Mouse (Mus musculus) spleen, adult 2 months (tissue): ENCODE measurements at regions not wholly inside any gene's neighbourhood (a gene's known extent, or its start where the extent isn't known, plus 50 kb on each side); places are given as distances from the start of the nearest gene placed in this dataset.

Experiments
- DNase-seq, 2 experiments: peaks; one replicate each; pipeline versions ENCODE4 v3.0.0 to v3.0.0-alpha.2; 2012 to 2021; ENCODE audit warnings: low spot score in 2 of 2, low read depth in 1 of 2
- H3K27ac ChIP-seq: fragments of 200-500 bp; 2 replicates; pipeline ENCODE4 v1.5.1; 2012; ENCODE audit warnings: low read length, inconsistent platforms; ENCODE audit not compliant: insufficient read depth
- H3K27me3 ChIP-seq: fragments of 200-500 bp; 2 replicates; pipeline ENCODE4 v1.6.1; 2012; ENCODE audit warnings: mild to moderate bottlenecking, moderate library complexity, low read length, inconsistent platforms; ENCODE audit not compliant: control insufficient read depth, insufficient read depth
- H3K36me3 ChIP-seq: fragments of 200-500 bp; 2 replicates; pipeline ENCODE4 v1.6.1; 2012; ENCODE audit warnings: mild to moderate bottlenecking, low read length, inconsistent platforms; ENCODE audit not compliant: control insufficient read depth, insufficient read depth
- H3K4me1 ChIP-seq: fragments of 200-500 bp; 2 replicates; pipeline ENCODE4 v1.6.1; 2011; ENCODE audit warnings: inconsistent platforms; ENCODE audit not compliant: control insufficient read depth, insufficient read depth, insufficient read length
- H3K4me3 ChIP-seq: fragments of 200-500 bp; 2 replicates; pipeline ENCODE4 v1.5.1; 2011; ENCODE audit warnings: mild to moderate bottlenecking, inconsistent platforms; ENCODE audit not compliant: insufficient read depth, insufficient read length; ENCODE audit errors: extremely low read depth
- CTCF ChIP-seq: fragments of 200-500 bp; IDR thresholded peaks from 2 replicates; pipeline ENCODE4 v1.5.1; 2011; ENCODE audit warnings: mild to moderate bottlenecking, inconsistent platforms; ENCODE audit not compliant: insufficient read depth, insufficient read length, insufficient replicate concordance; ENCODE audit errors: extremely low read depth
- POLR2A ChIP-seq: fragments of 200-500 bp; IDR thresholded peaks from 2 replicates; pipeline ENCODE4 v1.6.1; 2011; ENCODE audit warnings: low read depth, low read length, inconsistent platforms
- WGBS: fragments of 180-500 bp; shearing (Covaris S2); methylation state at CpG from one replicate; pipeline ENCODE4 v1.1.7; 2018; 5-methylcytosine and 5-hydroxymethylcytosine counted together

DNA sequence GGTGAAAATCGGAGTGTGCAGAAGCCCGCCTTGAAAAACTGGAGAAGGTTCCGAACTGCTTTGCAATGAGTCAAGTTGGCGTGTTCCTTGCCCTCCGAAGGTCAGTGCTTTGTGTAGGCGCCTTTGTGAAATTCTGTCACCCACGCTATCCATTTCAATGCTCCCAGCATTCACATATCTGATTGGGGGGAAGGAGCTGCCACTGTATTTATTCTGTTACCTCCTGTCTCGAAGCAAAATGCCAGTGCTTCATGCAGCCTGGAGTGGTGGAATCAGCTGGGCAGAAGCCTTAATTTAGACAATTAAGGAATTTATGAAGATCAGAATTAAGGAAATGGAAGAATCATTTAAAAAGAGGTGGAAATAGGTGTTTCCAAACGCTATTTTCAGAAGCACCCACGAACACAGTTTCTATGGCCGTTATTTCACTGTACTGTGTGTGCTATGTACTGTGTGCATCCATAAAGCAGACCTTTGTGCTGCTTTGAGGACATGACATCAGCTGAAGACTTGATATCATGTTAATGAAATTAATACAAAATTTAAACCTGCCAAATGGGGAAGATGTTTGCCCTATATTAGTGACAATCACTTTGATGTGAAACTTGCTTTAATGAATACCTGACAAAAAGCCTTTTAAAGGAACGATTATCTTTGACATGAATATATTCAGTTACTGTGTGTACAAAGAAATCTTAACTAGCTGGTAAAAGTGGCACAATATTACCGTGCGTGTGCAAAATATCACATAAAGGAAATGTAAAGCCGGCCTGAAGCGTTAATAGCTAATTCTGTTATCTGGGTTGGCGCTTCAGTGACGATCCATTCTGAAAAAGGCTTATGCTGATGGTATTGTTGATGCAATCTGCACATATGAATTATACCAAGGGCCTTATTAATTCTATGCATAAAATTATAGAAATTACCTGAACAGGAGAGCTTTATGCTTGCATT lies 72.9 kb upstream of the Gls start:
- Histone ChIP-seq H3K4me1 (no peaks in the 10 kb centered on the region; the same call in 1 of the 2 replicates), H3K4me3 (no peak overlapping the region), H3K27me3 (no peaks in the 10 kb centered on the region), H3K36me3 (no peaks in the 10 kb centered on the region), H3K27ac (no peak overlapping the region)
- 92% methylated on average over 18 of the region's 18 CpGs for WGBS
- TF ChIP-seq CTCF (no peak), POLR2A (no peak)
- DNase-seq = no peak

DNA sequence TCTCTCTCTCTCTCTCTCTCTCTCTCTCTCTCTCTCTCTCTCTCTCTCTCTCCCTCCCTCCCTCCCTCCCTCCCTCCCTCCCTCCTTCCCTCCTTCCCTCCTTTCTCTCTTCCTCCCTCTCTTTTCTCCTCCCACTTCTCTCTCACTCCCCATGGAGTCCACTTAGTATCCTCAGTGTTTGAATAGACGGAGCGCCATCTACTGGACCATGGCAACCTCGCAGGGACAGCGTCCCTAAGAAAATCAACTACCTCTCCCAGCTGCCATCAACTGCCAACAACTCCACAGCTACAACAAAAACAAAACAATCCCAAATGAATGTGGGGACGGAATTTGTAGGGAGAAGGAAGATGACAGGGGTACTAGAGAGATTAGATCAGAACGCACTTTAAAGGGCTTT lies 69.5 kb upstream of the Gls start:
- DNase-seq = peak in 1 of 2 experiments; percentile 63
- Histone ChIP-seq H3K4me3 (no peak overlapping the region), H3K27ac (no peak overlapping the region), H3K36me3 (no peaks in the 10 kb centered on the region), H3K4me1 (no peaks in the 10 kb centered on the region; the same call in 1 of the 2 replicates), H3K27me3 (no peaks in the 10 kb centered on the region)
- TF ChIP-seq CTCF = peak; percentile 67; the same call in 1 of the 2 replicates
- TF ChIP-seq POLR2A = no peak
- 11% methylated on average over 6 of the region's 6 CpGs for WGBS

DNA sequence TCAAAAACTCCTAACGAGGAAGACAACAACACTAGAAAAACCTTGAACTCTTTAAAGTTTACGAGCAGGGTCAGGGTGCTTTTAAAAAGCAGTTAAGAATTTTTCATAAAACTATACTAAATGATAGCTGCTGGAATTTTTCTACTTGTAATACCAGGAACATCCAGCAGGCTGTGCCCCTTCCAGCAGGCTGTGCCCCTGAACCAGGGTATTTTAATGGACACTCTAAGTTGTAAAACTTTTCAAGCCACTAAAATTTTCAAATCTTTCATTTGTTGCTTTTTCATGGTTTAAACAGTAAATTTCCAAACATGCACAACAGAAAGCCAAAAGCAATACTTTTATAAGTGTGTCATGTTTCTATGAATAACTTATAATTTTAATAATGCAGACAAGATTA lies 68.2 kb upstream of the Gls start:
- no peaks in the 10 kb centered on the region for H3K36me3 ChIP-seq
- H3K4me3 ChIP-seq = no peak overlapping the region
- no peaks in the 10 kb centered on the region; the same call in 1 of the 2 replicates for H3K4me1 ChIP-seq
- no peak overlapping the region for H3K27ac ChIP-seq
- H3K27me3 ChIP-seq = no peaks in the 10 kb centered on the region
- TF ChIP-seq CTCF (peak; percentile 29; the same call in 1 of the 2 replicates), POLR2A (no peak)
- DNase-seq = peak in 1 of 2 experiments; percentile 31
- WGBS = 68% methylated on average over 2 of the region's 2 CpGs

DNA sequence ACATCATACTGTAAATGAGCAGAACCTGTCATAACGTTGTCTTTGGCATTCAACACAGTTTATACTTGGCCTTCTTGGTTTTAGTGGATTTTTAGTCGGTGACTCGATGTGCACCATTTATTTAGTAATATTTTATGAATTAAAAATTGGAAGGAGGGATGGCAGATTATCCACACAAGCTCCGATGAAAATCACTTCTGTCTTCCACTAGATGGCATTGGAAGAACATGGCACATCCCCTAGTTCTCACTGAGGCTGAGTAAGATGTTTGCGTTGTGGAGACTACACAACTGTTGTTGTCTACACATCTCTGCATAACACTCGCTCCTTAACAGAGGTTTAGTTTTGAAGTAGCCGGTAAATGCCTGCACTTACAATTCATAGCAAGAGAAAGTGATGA lies 66.5 kb upstream of the Gls start:
- H3K27me3 ChIP-seq = no peaks in the 10 kb centered on the region
- no peak for DNase-seq
- no peak overlapping the region for H3K27ac ChIP-seq
- no peak for TF ChIP-seq POLR2A
- no peak for TF ChIP-seq CTCF
- peaks cover 2% of the 10 kb centered on the region; the same call in 1 of the 2 replicates for H3K4me1 ChIP-seq
- no peaks in the 10 kb centered on the region for H3K36me3 ChIP-seq
- no peak overlapping the region for H3K4me3 ChIP-seq
- WGBS = 88% methylated on average over 7 of the region's 7 CpGs

DNA sequence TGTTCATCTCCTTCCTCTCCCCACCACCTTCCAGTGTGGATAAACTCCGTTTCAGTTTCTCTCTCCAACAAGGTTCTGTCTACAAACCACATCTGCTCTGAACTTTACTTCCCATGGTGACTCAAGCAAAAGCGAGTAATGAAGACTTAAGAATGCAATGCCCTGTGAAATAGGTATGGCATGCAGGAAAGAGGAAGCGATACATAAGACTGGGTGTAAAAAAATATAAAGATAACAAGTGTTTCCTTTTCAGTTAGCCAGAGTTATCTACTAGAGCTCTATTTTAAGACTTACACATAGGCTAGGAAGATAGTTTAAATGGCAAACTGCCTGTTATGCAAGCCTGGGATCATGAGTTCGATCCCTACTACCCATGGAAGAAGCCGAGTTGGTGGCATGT lies 65.3 kb upstream of the Gls start:
- Histone ChIP-seq H3K27ac (no peak overlapping the region), H3K4me1 (peaks cover 2% of the 10 kb centered on the region; the same call in 1 of the 2 replicates), H3K27me3 (no peaks in the 10 kb centered on the region), H3K4me3 (no peak overlapping the region), H3K36me3 (no peaks in the 10 kb centered on the region)
- DNase-seq = no peak
- no peak for TF ChIP-seq CTCF
- no peak for TF ChIP-seq POLR2A
- 19% methylated on average over 5 of the region's 5 CpGs for WGBS

DNA sequence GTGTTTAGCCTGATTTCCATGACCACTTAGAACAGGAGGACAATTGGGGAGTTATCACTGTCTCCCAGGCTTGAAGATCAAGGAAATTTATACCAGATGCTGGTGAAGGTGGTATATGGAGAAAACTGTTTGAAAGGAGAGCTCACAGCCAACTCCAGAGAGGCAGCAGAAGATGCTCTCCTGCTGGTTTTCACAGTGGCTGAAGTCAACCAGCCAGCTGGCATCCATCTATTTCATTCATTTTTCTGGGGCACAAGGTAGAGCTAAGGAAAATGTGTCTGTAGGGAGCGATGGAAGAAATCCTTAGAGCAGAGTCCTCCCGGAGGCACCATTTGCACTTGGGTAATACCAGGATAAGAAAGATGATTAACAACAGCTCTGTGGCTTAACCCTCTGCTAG lies 63.1 kb upstream of the Gls start:
- H3K4me3 ChIP-seq = no peak overlapping the region
- H3K27ac ChIP-seq = no peak overlapping the region
- TF ChIP-seq POLR2A = no peak
- TF ChIP-seq CTCF = no peak
- DNase-seq = no peak
- peaks cover 2% of the 10 kb centered on the region; the same call in 1 of the 2 replicates for H3K4me1 ChIP-seq
- H3K27me3 ChIP-seq = no peaks in the 10 kb centered on the region
- 89% methylated on average over 2 of the region's 2 CpGs for WGBS
- no peaks in the 10 kb centered on the region for H3K36me3 ChIP-seq

DNA sequence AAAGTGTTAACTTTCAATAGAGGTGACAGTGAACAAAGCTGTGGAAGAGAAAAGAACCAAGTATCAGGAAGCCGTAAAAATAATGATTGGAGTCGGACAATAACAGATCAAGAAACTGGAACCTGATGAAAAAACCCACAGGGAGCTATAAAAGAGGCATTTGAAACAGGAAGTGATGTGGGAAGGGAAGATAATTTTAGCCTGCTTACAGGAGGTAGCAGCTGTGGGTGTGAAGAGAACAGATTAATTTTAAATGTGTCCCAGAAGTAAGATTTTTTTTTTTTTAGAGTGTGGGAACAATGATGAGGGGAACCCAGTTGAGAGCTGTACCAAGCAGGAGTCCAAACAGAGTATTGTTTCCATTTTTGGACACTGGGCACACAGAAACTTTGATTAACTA lies 61.5 kb upstream of the Gls start:
- 12% methylated on average over 2 of the region's 2 CpGs for WGBS
- TF ChIP-seq POLR2A (no peak), CTCF (no peak)
- no peaks in the 10 kb centered on the region for H3K27me3 ChIP-seq
- no peaks in the 10 kb centered on the region for H3K36me3 ChIP-seq
- peaks cover 2% of the 10 kb centered on the region; the same call in 1 of the 2 replicates for H3K4me1 ChIP-seq
- H3K27ac ChIP-seq = no peak overlapping the region
- DNase-seq = no peak
- H3K4me3 ChIP-seq = no peak overlapping the region
